Mouse (Mus musculus) myocyte (in vitro differentiated cells): Measurements from ENCODE around the gene Pex12. TPM values are rescaled to one million over a fixed set of nuclear protein-coding genes. Genes with fewer than 3 reads are reported as not detected.
"Not testable (repeated sequence)": the region's sequence is repeated elsewhere in the genome, so short reads cannot be mapped to it uniquely, and the experiment has no call there.

Experiments
- H3K27me3 ChIP-seq: one replicate; pipeline ENCODE4 v1.6.1; 2011; ENCODE audit not compliant: control insufficient read depth, insufficient read depth, insufficient read length
- H3K36me3 ChIP-seq: one replicate; pipeline ENCODE4 v1.6.1; 2011; ENCODE audit not compliant: control insufficient read depth, insufficient read depth
- H3K4me2 ChIP-seq: one replicate; pipeline ENCODE4 v1.6.1; 2011; ENCODE audit warnings: low read depth, control low read depth
- H3K4me3 ChIP-seq: one replicate; pipeline ENCODE4 v1.5.1; 2011; ENCODE audit warnings: mild to moderate bottlenecking, control low read depth, moderate library complexity
- H3K79me2 ChIP-seq: one replicate; pipeline ENCODE4 v1.6.1; 2011; ENCODE audit not compliant: control insufficient read depth, insufficient read depth
- H3ac ChIP-seq: one replicate; pipeline ENCODE4 v1.6.1; 2011; ENCODE audit not compliant: control insufficient read depth, insufficient read length
- CEBPB ChIP-seq: IDR thresholded peaks from 2 replicates; pipeline ENCODE4 v1.6.1; 2011; ENCODE audit warnings: mild to moderate bottlenecking, moderate library complexity; ENCODE audit not compliant: poor library complexity, insufficient read depth, severe bottlenecking
- E2F4 ChIP-seq: IDR thresholded peaks from one replicate; pipeline ENCODE4 v1.6.1; 2011; ENCODE audit warnings: mild to moderate bottlenecking, control low read depth, moderate library complexity; ENCODE audit not compliant: insufficient read depth
- MAX ChIP-seq: IDR thresholded peaks from one replicate; pipeline ENCODE4 v1.6.1; 2011; ENCODE audit warnings: low read depth, mild to moderate bottlenecking, control low read depth
- MYOD1 ChIP-seq, 3 experiments: IDR thresholded peaks; one replicate each; pipeline ENCODE4 v1.6.1; 2011; ENCODE audit warnings: control low read depth in 2 of 3, low read depth in 2 of 3, mild to moderate bottlenecking in 2 of 3, moderate library complexity in 1 of 3; ENCODE audit not compliant: insufficient read length in 2 of 3, control insufficient read depth in 1 of 3
- MYOG ChIP-seq, 3 experiments: IDR thresholded peaks; one replicate each; pipeline ENCODE4 v1.6.1; 2011; ENCODE audit warnings: control low read depth in 2 of 3, low read depth in 2 of 3, mild to moderate bottlenecking in 2 of 3; ENCODE audit not compliant: insufficient read length in 2 of 3, control insufficient read depth in 1 of 3, insufficient read depth in 1 of 3
- POLR2A ChIP-seq: IDR thresholded peaks from one replicate; pipeline ENCODE4 v1.6.1; 2011; ENCODE audit warnings: low read depth, mild to moderate bottlenecking, control low read depth, moderate library complexity; ENCODE audit not compliant: insufficient read length
- POLR2AphosphoS2 ChIP-seq: IDR thresholded peaks from one replicate; pipeline ENCODE4 v1.6.1; 2011; ENCODE audit warnings: low read depth, control low read depth; ENCODE audit not compliant: insufficient read length
- REST ChIP-seq: IDR thresholded peaks from one replicate; pipeline ENCODE4 v1.6.1; 2011; ENCODE audit warnings: mild to moderate bottlenecking, control low read depth, moderate library complexity; ENCODE audit not compliant: insufficient read depth, insufficient read length
- SRF ChIP-seq: IDR thresholded peaks from one replicate; pipeline ENCODE4 v1.6.1; 2011; ENCODE audit warnings: low read depth; ENCODE audit not compliant: control insufficient read depth, insufficient read length
- TCF12 ChIP-seq: IDR thresholded peaks from one replicate; pipeline ENCODE4 v1.6.1; 2011; ENCODE audit warnings: mild to moderate bottlenecking, control low read depth; ENCODE audit not compliant: poor library complexity, insufficient read depth, severe bottlenecking
- TCF3 ChIP-seq: IDR thresholded peaks from one replicate; pipeline ENCODE4 v1.6.1; 2011; ENCODE audit warnings: low read depth, control low read depth; ENCODE audit not compliant: insufficient read length
- USF1 ChIP-seq: IDR thresholded peaks from one replicate; pipeline ENCODE4 v1.6.1; 2011; ENCODE audit warnings: low read depth, mild to moderate bottlenecking, control low read depth, moderate library complexity
- polyA plus RNA-seq: library from polyadenylated mRNA; unstranded; fragments of >200 nt; fragmentation: generic; extraction: Trizol; gene quantifications from one replicate; pipeline ENCODE4 v1.2.1, GENCODE M21; 2012; ENCODE audit warnings: missing spikeins

Gene Pex12
- polyA plus RNA-seq, 1 experiment = 8.7 TPM

DNA sequence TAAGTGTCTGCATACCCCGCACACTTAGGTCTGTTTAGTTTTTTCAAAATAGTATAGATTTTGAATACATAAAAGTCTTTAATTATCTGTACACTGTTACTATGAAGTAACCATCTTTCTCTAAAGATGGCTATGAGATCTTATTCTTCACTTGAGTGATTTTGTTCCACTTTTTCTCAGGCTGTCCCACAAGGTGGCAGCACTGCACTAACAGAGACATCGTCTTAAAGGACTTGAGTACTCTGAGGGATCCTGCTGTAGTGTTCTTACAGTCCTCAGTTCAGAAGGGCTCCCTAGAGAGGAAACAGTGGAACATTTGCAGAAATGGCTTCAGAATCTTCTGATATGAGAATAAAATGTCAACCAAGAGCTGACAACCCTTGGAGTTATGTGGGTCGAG lies 25.0 kb upstream of the Pex12 start:
- TF ChIP-seq E2F4 (no peak), SRF (no peak), USF1 (no peak), MYOD1 (IDR thresholded peaks at IDR 0.05; ENCODE audit: control insufficient read depth in 1 of 3, insufficient read length in 2 of 3, low read depth in 2 of 3) (no peak), POLR2A (no peak), REST (no peak), TCF3 (no peak)
- Histone ChIP-seq H3K36me3 (peaks cover 36% of the 10 kb centered on the region), H3K79me2 (peaks cover 4% of the 10 kb centered on the region)

GRCm38 (mm10) chr11:83326692-83327091 lies 24.3 kb upstream of the Pex12 start:
- not testable (repeated sequence) for H3K27me3 ChIP-seq, H3ac ChIP-seq, H3K4me3 ChIP-seq, H3K4me2 ChIP-seq, H3K79me2 ChIP-seq
- peaks cover 42% of the 10 kb centered on the region for H3K36me3 ChIP-seq

More for the DNA sequence above, 25.0 kb upstream of the Pex12 start:
- no peaks in the 10 kb centered on the region for H3K27me3 ChIP-seq
- no peak overlapping the region for H3K4me3 ChIP-seq
- H3ac ChIP-seq = no peak overlapping the region
- no peak overlapping the region for H3K4me2 ChIP-seq

GRCm38 (mm10) chr11:83319048-83319447 lies 16.7 kb upstream of the Pex12 start:
- no peak for TF ChIP-seq MYOG (IDR thresholded peaks at IDR 0.05; ENCODE audit: control insufficient read depth in 1 of 3, insufficient read depth in 1 of 3, insufficient read length in 2 of 3, low read depth in 2 of 3)
- no peak for TF ChIP-seq REST
- no peak for TF ChIP-seq MAX
- Histone ChIP-seq H3K4me2 (no peak overlapping the region), H3K36me3 (peaks cover 29% of the 10 kb centered on the region), H3K4me3 (no peak overlapping the region), H3K79me2 (peaks cover 13% of the 10 kb centered on the region), H3ac (no peak overlapping the region), H3K27me3 (no peaks in the 10 kb centered on the region)

GRCm38 (mm10) chr11:83312471-83312870 lies 10.1 kb upstream of the Pex12 start:
- Histone ChIP-seq H3ac (no peak overlapping the region), H3K4me3 (no peak overlapping the region), H3K4me2 (no peak overlapping the region), H3K27me3 (no peaks in the 10 kb centered on the region), H3K79me2 (peaks cover 58% of the 10 kb centered on the region), H3K36me3 (peaks cover 15% of the 10 kb centered on the region)
- TF ChIP-seq POLR2A (no peak), E2F4 (no peak), TCF12 (no peak), USF1 (no peak), POLR2AphosphoS2 (no peak), REST (no peak), SRF (no peak), CEBPB (no peak), TCF3 (no peak), MYOD1 (IDR thresholded peaks at IDR 0.05; ENCODE audit: control insufficient read depth in 1 of 3, insufficient read length in 2 of 3, low read depth in 2 of 3) (no peak), MAX (no peak), MYOG (IDR thresholded peaks at IDR 0.05; ENCODE audit: control insufficient read depth in 1 of 3, insufficient read depth in 1 of 3, insufficient read length in 2 of 3, low read depth in 2 of 3) (no peak)

GRCm38 (mm10) chr11:83306700-83307253 lies 4.4 kb upstream of the Pex12 start:
- H3K27me3 ChIP-seq = no peaks in the 10 kb centered on the region
- no peak for TF ChIP-seq MYOG (IDR thresholded peaks at IDR 0.05; ENCODE audit: control insufficient read depth in 1 of 3, insufficient read depth in 1 of 3, insufficient read length in 2 of 3, low read depth in 2 of 3)
- TF ChIP-seq USF1 = no peak
- TF ChIP-seq TCF3 = no peak
- no peak for TF ChIP-seq SRF
- TF ChIP-seq MYOD1 (IDR thresholded peaks at IDR 0.05; ENCODE audit: control insufficient read depth in 1 of 3, insufficient read length in 2 of 3, low read depth in 2 of 3) = no peak
- no peak for TF ChIP-seq E2F4
- TF ChIP-seq CEBPB = no peak
- TF ChIP-seq POLR2AphosphoS2 = no peak
- no peak for TF ChIP-seq REST
- no peak for TF ChIP-seq POLR2A
- no peak for TF ChIP-seq MAX
- no peak for TF ChIP-seq TCF12
- peaks cover 5% of the 10 kb centered on the region for H3K36me3 ChIP-seq
- H3ac ChIP-seq = no peak overlapping the region
- peaks cover 71% of the 10 kb centered on the region for H3K79me2 ChIP-seq
- no peak overlapping the region for H3K4me2 ChIP-seq
- H3K4me3 ChIP-seq = no peak overlapping the region
